Comparison of ENCODE assay signal across 18 mouse cellular contexts in the genomic region with DNA sequence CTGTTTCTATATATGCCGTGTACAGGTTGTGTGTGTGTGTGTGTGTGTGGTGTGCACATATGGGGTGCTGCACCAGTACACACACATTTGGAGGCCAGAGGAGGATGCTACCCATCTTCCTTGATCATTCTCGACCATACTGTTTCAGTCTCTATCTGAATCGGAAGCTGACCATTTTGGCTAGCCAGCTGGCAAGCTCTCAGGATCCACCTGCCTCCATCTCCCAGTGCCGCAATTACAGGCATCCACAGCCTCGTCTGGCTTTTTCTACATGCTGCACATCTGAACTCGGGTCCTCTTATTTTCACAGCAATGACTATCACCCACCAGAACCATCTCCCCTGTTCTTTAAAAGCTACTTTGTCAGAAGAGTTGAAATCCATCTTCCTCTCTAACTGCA.
"Had no signal": no experiment of that assay in that cellular context is flagged by ENCODE, and none has a peak within 500 bp of the region (broad histone marks: within the 10 kb centered on the region; RNA-seq: fewer than 3 reads in every experiment).

No protein-coding gene starts in this region.

- H3K27ac ChIP-seq: kidney, postnatal 0 days; layer of hippocampus, adult 2 months; left cerebral cortex, adult 2 months; limb, embryonic 12.5 days; liver, embryonic 13.5 days; lung, embryonic 15.5 days; midbrain, embryonic 12.5 days; neural tube, embryonic 13.5 days; stomach, embryonic 15.5 days had no signal

- H3K36me3 ChIP-seq: limb, embryonic 12.5 days; liver, embryonic 13.5 days; lung, embryonic 15.5 days; midbrain, embryonic 12.5 days; stomach, embryonic 15.5 days had no signal

- DNase-seq: kidney, adult 9 months; kidney, postnatal 36 days; liver; liver, embryonic 13.5 days; liver, postnatal 0 days; retina, postnatal 1 day; right cerebral cortex, postnatal 4 days; spleen, adult 18-20 months; thymus, postnatal 4 days had no signal

- ATAC-seq: liver, postnatal 0 days; midbrain, embryonic 16.5 days had no signal

- H3K4me1 ChIP-seq: liver, embryonic 13.5 days; midbrain, embryonic 12.5 days; stomach, embryonic 15.5 days had no signal

- H3K4me2 ChIP-seq: limb, embryonic 12.5 days; liver, embryonic 13.5 days; lung, embryonic 15.5 days; midbrain, embryonic 12.5 days; neural tube, embryonic 13.5 days; stomach, embryonic 15.5 days had no signal

- H3K9ac ChIP-seq: limb, embryonic 12.5 days; liver, embryonic 13.5 days; liver, postnatal 0 days; lung, embryonic 15.5 days; midbrain, embryonic 12.5 days; neural tube, embryonic 13.5 days; stomach, embryonic 15.5 days had no signal

- H3K4me3 ChIP-seq: layer of hippocampus, adult 2 months; left cerebral cortex, adult 2 months; limb, embryonic 12.5 days; liver, embryonic 13.5 days; lung, embryonic 15.5 days; midbrain, embryonic 12.5 days; neural tube, embryonic 13.5 days; stomach, embryonic 15.5 days had no signal

- H3K9me3 ChIP-seq: limb, embryonic 12.5 days; liver, embryonic 13.5 days; lung, embryonic 15.5 days; midbrain, embryonic 12.5 days; neural tube, embryonic 13.5 days; stomach, embryonic 15.5 days had no signal
